Mouse (Mus musculus): ENCODE measurements at regions not wholly inside any gene's neighbourhood (a gene's known extent, or its start where the extent isn't known, plus 50 kb on each side); places are given as distances from the start of the nearest gene placed in this dataset.

DNA sequence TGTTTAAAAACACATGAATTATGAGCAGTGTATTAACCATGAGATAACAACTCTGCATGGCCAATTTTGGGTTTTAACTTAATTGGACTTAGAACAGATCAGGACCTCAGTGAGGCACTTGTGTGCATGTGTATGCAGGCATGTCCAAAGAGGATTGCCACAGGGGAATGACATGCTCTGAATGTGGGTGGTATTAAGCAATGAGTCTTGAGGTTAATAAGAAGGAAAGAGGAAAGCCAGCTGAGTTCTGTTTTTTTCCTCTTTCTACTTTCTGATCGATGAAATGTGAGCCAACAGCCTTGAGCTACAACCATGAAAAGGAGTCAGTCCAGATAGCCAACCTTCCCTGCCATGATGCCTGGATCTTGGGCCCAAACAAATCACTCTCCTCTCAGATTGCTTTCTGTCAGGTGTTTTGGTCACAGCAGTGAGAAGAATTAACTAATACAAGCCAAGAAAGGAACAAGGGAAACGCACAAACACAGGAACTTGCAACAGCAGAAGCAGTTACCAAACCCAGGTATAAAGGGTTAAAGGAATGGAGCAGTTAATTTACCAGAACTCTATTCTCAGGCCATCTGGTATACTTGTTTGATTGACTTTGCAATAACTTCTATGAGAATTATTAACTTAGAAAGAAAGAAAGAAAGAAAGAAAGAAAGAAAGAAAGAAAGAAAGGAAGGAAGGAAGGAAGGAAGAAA, 243.3 kb upstream of the Mmadhc start:
- TF ChIP-seq CTCF (IDR thresholded peaks at IDR 0.05) (no peak), EP300 (IDR thresholded peaks at IDR 0.05) (no peak)

All from lung, postnatal 0 days (tissue).